Mouse (Mus musculus) gastrocnemius, postnatal 4 days (tissue): ENCODE results near the gene Abhd17c. TPM values are rescaled to one million over a fixed set of nuclear protein-coding genes. Genes with fewer than 3 reads are reported as not detected.
"Not testable (repeated sequence)": the region's sequence is repeated elsewhere in the genome, so short reads cannot be mapped to it uniquely, and the experiment has no call there.

Experiments
- DNase-seq, 2 experiments: peaks; one replicate each; pipeline ENCODE4 v3.0.0; 2021 to 2022; ENCODE audit warnings: low spot score in 2 of 2, mixed read lengths in 2 of 2
- long read RNA-seq, 2 experiments: library from polyadenylated mRNA; stranded (forward); transcript quantifications; one replicate each; pipeline ENCODE4 v2.0.0; 2021
- total RNA-seq, 2 experiments: library from RNA; stranded (reverse); gene quantifications; 2 replicates each; pipeline ENCODE4 v1.2.3; 2021

Abhd17c gene
- 10 to 100 TPM; 17.2 to 18.2 TPM for total RNA-seq
- long read RNA-seq, experiment 1, transcript Abhd17c-201 (3 exons, 2,238 nt) = major isoform, 54 of 59 reads
- long read RNA-seq, experiment 1, partial matches to known transcripts = 1 of 59 reads
- long read RNA-seq, experiment 1, other reads (novel, unspliced or antisense) = 4 of 59 reads
- long read RNA-seq, experiment 2, transcript Abhd17c-201 (3 exons, 2,238 nt) = major isoform, 48 of 54 reads
- long read RNA-seq, experiment 2, partial matches to known transcripts = 1 of 54 reads
- long read RNA-seq, experiment 2, other reads (novel, unspliced or antisense) = 5 of 54 reads

GRCm38 (mm10) chr7:84151001-84151959 is at the start of gene Abhd17c:
Gene Abhd17c, minus strand, starts transcription at chr7:84151893.
- peak; percentile 31 to 72 for DNase-seq

DNA sequence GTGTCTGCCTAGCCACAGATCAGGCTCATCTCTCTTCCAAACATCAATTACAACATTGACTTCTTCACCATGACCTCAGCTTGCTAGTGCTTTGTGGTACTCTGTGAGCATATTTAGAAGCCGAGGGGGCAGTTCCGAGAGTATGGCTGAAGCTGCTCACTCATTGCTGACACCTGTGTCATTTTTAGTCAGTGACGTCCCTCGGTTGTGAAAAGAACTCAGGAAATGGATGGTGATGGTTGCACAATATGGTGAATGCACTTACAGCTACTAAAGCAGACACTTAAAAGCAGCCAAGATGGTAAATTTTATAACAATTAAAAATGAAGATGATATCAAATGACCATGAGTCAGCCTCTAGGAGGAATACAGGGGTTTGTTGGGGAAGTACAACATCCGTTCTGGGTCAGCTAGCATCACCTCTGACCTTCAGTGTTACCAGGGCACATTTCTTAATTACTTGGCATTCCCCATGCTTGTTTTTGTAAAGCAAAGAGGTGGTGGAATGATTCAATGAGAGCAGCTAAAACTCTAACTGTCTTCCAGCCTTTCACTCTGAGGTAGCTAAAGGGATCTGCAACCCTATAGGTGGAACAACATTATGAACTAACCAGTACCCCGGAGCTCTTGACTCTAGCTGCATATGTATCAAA is 45.6 kb upstream of the Abhd17c start:
- DNase-seq = no peak

GRCm38 (mm10) chr7:84196221-84196620 is 44.5 kb upstream of the Abhd17c start:
- DNase-seq = no peak

DNA sequence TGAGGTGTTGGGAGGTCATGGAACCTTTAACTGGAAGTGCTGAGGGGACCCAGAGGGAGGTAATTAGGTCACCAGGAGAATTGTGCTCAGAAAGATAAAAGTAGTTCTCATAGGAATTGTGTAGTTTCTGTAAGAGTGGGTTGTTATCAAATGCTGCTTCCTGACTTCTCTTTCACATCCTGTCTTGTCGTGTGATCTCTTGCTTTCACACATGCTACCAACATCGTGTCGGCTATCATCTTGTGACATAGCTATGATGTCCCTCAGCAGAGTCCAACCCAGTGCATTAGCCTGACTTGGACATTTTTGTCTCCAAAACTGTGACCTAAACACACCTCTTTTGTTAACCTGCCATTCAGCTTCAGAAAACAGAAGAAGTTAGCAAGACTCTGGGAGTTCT is 40.6 kb upstream of the Abhd17c start:
- no peak for DNase-seq

DNA sequence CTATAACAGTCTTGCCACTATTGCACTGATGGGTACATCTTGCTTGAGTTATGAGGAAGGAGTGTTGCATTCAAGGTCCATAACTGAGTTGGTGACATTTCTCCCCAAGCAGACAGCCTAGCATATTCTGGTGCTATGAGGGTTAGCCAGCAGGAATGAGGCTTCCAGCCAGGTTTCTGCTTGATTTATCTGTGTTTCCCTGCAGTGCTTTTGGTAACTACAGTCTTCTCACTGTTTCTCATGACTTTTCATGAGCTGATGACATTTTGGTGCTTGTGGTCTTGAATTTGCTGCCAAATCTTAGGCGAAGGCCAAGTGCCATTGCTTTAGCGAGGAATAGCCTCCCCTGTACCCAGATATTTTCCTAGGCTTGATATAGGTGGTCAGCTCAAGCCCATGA is 39.8 kb upstream of the Abhd17c start:
- DNase-seq = no peak

DNA sequence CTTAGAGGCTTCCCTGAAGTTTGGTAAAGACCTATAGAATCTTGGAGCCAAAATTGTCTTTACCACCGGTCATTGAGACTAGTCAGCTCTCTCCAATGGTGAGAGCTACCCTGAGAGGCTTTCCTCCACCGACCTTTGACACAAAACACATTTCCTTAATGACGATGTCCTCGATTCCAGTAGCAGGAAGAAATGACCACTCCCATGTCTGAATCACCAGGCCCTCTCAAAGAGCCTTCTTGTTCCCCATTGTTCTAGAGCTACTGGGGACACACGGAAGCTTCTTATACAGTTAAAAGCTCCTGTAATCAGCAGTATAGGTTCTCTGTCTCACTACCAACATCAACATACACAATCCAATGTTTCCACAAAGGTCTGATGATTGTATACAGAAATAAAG is 36.5 kb upstream of the Abhd17c start:
- no peak for DNase-seq

- no peak for DNase-seq
Observed at GRCm38 (mm10) chr7:84185196-84185595, 33.5 kb upstream of the Abhd17c start.

DNA sequence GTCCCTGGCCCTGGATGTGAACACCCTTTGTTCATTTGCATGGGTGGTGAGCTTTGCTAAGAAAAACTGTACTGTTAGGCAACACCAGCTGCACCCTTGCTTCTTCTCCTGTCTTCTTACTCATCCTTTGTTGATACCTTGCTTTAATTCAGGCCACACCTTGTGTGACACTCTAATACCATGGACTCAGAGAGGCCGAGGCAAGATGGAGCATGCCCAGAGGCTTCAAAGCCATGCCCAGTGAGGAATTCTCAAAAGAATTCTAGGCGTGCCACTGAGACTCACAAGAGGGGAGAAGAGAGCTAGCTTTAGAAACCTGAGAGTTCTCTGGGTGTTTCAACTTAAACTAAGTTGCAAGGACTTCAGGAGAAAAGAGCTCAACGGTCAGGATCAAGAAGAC is 33.0 kb upstream of the Abhd17c start:
- DNase-seq = no peak

DNA sequence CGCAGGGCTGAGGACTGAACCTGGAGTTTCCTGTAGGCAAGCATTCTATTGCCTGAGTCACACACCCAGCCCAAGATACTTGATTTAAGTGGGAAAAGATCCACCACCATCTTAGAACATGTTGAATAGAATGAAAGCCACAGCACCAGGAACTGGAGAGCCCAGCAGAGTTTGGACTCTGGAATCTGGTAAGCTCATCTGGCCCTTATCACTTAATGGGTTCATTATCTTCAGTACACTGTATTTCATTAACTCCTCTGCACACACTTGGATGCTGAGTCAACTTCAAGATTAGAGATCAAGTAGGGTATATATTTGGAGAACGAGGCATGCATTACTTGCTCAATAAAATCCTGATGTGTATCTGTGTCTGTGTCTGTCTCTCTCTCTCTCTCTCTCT is 27.1 kb upstream of the Abhd17c start:
- not testable (repeated sequence) for DNase-seq

DNA sequence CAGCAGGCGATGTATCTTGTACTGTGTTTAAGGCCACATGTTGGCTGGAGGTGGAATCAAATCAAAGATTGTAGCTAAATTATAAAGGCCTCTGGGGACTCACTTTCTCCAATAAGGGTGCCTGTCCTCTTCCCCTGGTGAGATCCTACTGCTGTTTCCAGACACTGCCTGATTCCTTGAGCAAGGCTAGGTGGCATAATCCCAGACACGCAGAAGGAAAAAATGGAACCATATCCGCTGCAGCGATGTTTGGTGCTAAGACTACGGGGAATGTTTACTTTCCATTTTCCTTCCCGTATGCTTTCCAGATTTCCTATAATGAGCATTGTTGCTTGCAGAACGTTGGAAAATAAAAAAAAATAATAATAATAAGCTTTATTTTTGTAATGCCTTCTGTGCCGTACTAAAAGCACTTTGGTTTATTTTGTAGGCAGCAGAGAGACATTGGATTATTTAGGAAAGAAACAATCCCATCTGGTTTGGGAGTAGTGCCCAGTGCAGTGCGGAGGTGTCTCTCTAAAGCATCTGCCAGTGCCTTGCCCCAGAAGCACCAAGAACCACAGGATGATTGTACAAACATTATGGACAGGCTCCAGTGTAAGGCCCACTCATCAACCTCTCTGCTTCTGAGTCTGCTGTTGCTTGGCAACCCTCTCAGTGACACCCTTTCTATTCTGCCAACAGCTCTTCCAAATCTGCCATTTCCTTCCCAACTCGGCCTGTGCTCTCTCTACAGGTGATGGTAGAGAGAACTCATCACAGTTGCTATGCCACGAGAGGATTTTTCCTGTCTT is 23.2 kb upstream of the Abhd17c start:
- no peak for DNase-seq

- DNase-seq = no peak
Observed at GRCm38 (mm10) chr7:84173394-84173793, 21.7 kb upstream of the Abhd17c start.

DNA sequence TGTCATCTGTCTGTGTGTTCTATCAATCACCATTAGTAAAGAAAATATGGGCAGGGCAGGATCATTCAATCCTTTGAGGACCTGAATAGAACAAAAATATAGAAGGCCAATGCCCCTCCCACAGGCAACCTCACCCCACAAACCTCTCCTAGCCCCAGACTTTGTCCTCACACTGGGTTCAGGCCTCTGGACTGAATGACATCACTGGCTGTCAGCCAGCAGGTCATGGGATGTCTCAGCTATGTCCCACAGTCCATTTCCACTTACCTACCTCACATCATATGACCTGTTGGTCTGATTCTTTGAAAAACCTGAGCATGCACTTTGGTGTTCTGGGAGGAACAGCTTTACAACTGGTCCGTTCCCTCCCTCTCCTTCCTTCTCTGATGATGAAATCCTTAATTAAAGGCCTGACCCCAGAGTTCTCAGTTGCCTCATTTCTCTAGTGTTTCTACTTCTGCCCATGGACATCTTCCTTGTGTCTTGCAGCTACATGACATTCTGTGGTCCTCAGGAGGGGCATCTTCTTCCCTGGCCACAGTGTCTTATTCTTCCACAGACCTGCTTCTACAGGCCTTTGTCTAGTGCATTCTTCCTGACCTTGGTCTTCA is 19.6 kb upstream of the Abhd17c start:
- DNase-seq = no peak

- DNase-seq = no peak
Observed at GRCm38 (mm10) chr7:84168355-84168754, 16.7 kb upstream of the Abhd17c start.

DNA sequence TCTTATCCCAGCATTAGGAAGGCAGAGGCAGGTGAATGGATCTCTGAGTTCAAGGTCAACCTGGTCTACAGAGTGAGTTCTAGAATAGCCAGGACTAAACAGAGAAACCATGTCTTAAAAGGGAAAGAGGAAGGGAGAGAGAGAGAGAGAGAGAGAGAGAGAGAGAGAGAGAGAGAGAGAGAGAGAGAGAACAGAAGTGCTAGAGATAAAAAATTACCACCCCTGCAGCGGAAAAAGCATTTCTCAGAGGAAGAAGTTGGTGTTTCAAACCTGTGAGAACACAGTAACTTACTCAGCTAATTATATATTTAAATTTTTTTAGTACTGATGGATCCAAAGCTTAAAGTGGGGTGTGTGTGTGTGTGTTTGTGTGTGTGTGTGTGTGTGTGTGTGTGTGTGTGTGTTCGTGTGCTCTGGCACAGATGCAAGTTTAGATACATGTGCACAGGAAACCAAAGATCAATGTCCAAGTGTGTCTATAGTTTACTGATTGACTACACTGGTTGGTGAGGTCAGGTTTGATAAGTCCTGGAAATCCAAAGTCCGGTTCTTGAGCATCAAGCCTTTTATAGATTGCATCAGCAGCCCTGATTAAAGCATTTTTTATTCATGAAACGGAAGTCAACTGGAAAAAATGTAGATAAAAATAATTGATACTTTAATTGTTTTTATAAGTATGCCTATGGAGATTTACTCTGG is 15.2 kb upstream of the Abhd17c start:
- DNase-seq = no peak

DNA sequence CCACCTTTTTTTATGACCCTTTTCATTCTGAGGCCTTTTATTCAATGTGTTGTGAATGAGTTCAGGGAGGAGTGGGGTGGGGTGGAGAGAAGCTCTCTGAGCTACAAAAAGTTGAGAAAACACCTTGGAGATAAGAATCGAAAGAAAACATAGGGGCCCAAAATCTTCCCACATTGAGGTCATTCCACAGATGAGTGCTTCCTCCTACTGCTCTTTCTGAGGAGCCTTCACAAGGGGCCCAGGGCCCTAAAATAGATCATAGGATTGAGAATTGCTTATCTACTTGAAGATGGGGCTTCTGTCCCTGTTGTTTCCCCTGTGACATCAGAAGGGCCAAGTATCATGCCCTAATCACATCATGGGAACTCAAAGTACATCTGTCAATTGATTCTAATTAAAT is 14.3 kb upstream of the Abhd17c start:
- no peak for DNase-seq

- DNase-seq = no peak
Observed at GRCm38 (mm10) chr7:84165288-84165687, 13.6 kb upstream of the Abhd17c start.

GRCm38 (mm10) chr7:84164880-84165279 is 13.2 kb upstream of the Abhd17c start:
- DNase-seq = no peak

- DNase-seq = no peak
Observed at GRCm38 (mm10) chr7:84164419-84164818, 12.7 kb upstream of the Abhd17c start.

DNA sequence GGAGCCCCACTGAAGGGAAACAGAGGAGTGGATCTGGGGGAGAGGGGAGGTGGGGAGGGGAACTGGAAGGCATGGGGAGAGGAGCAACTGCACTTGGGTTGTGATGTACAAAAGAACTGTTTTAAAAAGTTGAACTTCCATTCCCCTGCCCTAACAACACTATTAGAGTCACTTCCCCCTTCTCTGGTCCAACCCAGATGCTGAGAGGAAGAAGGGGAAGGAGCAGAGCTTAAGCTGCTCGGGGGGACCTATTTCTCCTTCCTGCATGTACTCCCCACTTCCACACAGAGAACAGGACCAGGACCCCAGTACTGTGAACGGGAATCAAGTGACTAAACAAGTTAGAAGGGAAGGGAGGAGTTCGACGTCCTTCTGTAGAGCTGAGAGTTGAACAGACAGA is 11.9 kb upstream of the Abhd17c start:
- no peak for DNase-seq

- no peak for DNase-seq
Observed at GRCm38 (mm10) chr7:84159414-84159813, 7.7 kb upstream of the Abhd17c start.
